Mouse (Mus musculus) layer of hippocampus, adult 8-10 months (tissue): Measurements from ENCODE around the gene Gsdmc3. TPM values are rescaled to one million over a fixed set of nuclear protein-coding genes. Genes with fewer than 3 reads are reported as not detected.
"Not testable (repeated sequence)": the region's sequence is repeated elsewhere in the genome, so short reads cannot be mapped to it uniquely, and the experiment has no call there.

Experiments used
- DNase-seq, 2 experiments: peaks; one replicate each; pipeline ENCODE4 v3.0.0; 2022; ENCODE audit warnings: low spot score in 2 of 2
- total RNA-seq, 4 experiments: library from RNA; stranded (reverse); gene quantifications; 2 replicates each; pipeline ENCODE4 v1.2.4; 2022

Gsdmc3 gene
- not detected for total RNA-seq

- not testable (repeated sequence) for DNase-seq
Observed at GRCm38 (mm10) chr15:63878458-63878857, at the start of gene Gsdmc3. Gsdmc3 (minus strand) TSS chr15:63878558.

DNA sequence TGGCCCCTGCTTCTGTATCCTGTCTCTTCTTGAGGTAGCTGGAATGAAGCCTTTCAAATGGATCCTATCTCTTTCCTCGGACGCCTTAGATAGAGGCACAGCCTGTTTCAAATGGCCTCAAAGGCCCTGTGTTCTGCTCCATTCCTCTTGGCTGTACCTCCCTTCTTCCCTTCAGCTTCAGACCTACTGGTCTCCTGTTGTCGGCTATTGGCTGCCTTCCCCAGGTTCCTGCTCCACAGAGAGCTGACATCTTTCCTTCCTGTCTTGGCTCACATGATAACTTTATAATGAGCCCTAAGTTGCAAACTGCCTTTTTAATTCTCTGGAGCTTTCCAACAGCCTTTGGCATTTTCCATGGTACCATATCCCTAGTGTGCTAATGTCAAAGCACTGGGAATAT is 47.8 kb upstream of the Gsdmc3 start:
- no peak for DNase-seq

DNA sequence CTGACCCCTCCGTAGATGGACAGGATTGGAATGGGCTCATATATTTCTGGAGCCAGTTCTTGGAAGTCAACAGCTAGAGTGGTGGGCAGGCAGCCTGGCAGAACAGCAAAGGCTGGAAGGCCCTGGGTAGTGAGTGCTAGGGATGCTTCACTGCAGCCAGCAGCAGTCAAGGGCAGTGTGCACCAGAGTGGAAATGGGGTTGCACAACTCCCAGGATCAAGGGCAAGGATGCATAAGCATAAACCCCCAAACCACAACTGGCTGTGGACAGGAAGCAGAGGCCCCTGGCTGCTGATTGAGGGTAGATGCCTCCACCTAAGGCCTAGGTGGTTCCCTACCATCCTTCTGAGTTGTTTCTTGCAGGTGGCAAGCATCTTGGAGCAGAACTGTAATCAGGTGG is 46.1 kb upstream of the Gsdmc3 start:
- no peak for DNase-seq

DNA sequence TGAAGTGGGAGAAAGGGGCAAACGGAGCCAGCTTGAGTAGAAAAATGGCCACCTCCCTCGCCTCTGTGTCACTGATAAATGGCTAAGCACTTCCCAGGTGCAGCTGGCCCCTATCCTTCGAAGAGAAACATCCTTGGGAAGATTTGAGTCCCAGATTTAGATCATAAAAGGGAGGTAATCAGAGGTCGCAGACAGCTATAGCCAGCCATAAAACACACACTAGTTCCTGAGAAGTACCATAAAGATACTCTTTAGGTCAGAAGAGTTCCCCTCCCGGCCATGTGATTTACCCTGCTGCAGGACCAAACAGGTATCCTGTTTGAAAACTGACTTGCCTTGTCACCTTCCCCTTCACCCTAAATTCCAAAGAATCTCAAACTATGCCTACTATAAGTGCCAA is 43.3 kb upstream of the Gsdmc3 start:
- not testable (repeated sequence) for DNase-seq

DNA sequence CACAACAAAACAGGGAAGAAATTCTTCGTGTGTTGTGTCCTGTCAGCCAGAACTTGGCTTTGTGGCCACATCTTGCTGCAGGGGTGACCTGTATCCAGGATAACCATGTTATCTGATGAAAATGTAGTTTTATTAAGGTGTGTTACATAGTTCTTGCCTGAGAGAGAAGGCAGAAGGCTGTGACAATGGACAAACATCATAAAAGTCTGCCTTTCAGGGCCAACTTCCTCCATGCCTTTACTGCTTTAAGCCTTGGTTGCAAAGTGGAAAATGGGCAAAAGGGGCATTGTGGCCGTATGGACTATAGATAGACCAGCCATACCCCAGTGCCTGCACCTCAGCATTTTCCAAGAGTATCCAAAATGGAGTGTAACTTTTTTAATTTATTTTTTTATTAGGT is 41.4 kb upstream of the Gsdmc3 start:
- DNase-seq: not testable (repeated sequence)

DNA sequence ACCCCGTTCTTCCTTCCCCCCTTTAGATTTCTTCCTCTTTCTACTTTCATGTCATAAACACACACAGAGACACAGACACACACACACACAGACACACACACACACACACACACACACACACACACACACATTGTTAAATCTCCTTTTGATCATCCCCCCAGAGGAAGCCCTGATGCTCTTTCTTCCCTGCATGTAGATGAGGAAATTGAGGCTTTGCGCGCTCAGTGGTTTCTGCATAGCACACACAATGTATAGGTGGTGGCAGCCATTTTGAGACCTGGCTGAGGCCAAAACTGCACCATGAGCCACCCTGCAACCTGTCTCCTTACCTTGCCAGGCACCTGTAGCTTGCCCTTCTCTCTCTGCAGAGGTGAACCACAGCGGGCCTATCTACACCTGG is 38.2 kb upstream of the Gsdmc3 start:
- DNase-seq: not testable (repeated sequence)

DNA sequence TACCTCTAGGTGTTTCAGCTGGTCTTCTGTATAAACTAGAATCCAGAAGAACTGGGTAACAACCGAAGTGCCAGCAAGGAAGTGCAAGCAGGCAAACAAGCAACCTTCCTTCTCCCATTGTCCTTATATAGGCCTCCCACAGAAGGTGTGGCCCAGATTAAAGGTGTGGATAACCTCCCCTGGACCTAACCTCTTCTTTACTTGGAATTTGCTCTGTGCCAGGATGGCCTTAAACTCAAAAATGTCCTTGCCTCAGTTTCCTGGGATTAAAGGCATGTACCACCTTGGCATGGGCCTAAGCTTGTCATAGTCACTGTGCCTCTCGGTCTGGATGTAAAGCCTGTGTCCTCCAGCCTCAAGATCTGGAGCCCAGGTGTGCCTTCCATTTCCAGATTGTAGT is 33.8 kb upstream of the Gsdmc3 start, which contains the start of gene Gsdmc4:
Gene Gsdmc4, minus strand, starts transcription at position 101 of the 400 bp plus-strand sequence.
- not testable (repeated sequence) for DNase-seq

- not testable (repeated sequence) for DNase-seq
Observed at GRCm38 (mm10) chr15:63909896-63910295, 31.5 kb upstream of the Gsdmc3 start.

- peak in 1 of 2 experiments; percentile 12 for DNase-seq
Observed at GRCm38 (mm10) chr15:63895560-63896353, 17.4 kb upstream of the Gsdmc3 start.

DNA sequence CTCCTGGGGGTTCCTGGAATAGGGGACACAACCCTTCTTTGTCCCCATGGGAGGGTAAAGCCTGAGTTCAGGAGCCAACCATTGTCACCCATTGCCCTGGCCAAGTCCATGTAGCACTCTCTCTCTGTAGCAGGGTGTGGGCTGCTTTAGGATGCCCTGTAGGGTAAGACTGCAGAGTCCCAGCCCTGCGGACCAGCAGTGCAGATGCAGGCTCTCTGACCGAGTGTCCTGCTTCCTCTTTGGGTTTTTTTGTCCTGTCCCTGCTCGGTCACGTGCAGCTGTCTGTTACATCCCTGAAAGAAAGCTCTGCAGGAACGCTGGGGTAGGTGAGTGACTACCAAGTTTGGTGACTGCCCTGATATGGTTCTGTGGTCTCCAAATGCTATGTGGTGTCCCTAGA is 10.1 kb upstream of the Gsdmc3 start:
- DNase-seq: not testable (repeated sequence)

GRCm38 (mm10) chr15:63887949-63888348 is 9.6 kb upstream of the Gsdmc3 start:
- DNase-seq: not testable (repeated sequence)

DNA sequence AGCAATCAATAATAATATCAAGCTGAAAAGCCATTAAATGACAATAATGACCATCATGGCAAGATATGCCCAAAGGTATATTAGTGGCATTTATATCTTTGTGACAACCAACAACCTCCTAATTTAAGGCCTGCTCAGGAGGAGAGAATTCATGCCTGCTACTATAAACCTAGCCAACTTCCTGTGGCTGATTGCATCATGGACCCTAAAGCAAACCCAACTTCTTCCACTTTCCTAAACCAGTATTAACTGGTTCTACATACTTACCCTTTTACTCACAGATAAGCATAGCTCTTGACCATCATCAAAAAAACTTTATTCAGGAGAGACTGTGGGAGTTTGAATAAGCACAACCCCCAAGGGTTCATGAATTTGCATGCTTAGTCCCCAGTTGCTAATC is 2.2 kb downstream of the Gsdmc3 start:
- DNase-seq: not testable (repeated sequence)

DNA sequence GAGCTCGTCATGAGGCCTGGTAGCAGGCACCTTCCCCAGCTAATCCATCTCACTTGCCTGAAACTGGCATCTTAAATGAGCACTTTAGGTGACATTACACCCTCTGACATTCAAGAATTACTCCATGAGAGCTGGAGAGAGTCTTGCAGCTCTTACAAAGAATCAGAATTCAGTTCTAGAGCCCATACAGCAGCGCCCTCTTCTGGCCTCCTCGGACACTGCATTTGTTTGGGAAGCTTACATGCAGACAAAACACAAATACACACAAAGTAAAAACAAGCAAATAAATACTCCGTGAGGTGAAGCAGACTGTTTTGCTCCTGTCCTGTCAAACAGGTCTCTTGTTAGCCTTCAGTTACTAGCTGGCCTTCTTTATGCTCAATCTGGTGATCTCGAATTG is 16.4 kb downstream of the Gsdmc3 start:
- not testable (repeated sequence) for DNase-seq

Other genes starting within 250 kb of the Gsdmc3 start
- not detected for gene Gsdmc2, start 33.4 kb downstream of the Gsdmc3 start, total RNA-seq
- gene Gsdmc4, start 33.7 kb upstream of the Gsdmc3 start, total RNA-seq: not detected
- 100 to 1,000 TPM; 131 to 142 (median 135) TPM for gene Fam49b, start 181.9 kb upstream of the Gsdmc3 start, total RNA-seq